Mouse (Mus musculus) testis, adult 2 months (tissue): ENCODE measurements around the gene Cfl1.

Experiments
- CTCF ChIP-seq: fragments of 200-500 bp; IDR thresholded peaks from 2 replicates; pipeline ENCODE4 v1.5.1; 2012; ENCODE audit warnings: low read depth, mild to moderate bottlenecking, inconsistent platforms, low read length, moderate library complexity; ENCODE audit not compliant: control insufficient read depth, insufficient read depth, insufficient replicate concordance
- POLR2A ChIP-seq: fragments of 200-500 bp; IDR thresholded peaks from 2 replicates; pipeline ENCODE4 v1.6.1; 2012; ENCODE audit warnings: low read depth, mild to moderate bottlenecking, inconsistent platforms, low read length, moderate library complexity; ENCODE audit not compliant: control insufficient read depth

DNA sequence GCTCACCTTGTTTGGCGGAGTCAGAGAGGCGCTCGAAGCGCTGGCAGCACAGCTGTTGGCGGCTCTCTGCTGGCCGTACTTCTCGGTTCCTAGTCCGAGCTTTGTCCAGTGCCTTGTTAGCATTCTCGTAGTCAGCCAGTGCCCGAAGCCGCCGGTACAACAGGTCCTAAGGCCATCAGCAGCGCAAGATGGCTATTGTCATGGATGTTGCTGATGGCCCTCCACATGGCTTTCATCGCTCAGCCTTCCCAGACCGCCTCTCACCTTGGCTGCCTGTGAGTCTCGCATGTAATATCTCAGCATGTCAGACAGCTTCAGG, 5.8 kb downstream of the Cfl1 start:
- no peak for TF ChIP-seq POLR2A
- no peak for TF ChIP-seq CTCF
